Mouse (Mus musculus): ENCODE measurements around the gene Wrnip1. TPM values are rescaled to one million over a fixed set of nuclear protein-coding genes. Genes with fewer than 3 reads are reported as not detected.

Wrnip1 gene
- total and polyA plus RNA-seq, 2 experiments from 2014 or later = 29.9 to 82.6 TPM

DNA sequence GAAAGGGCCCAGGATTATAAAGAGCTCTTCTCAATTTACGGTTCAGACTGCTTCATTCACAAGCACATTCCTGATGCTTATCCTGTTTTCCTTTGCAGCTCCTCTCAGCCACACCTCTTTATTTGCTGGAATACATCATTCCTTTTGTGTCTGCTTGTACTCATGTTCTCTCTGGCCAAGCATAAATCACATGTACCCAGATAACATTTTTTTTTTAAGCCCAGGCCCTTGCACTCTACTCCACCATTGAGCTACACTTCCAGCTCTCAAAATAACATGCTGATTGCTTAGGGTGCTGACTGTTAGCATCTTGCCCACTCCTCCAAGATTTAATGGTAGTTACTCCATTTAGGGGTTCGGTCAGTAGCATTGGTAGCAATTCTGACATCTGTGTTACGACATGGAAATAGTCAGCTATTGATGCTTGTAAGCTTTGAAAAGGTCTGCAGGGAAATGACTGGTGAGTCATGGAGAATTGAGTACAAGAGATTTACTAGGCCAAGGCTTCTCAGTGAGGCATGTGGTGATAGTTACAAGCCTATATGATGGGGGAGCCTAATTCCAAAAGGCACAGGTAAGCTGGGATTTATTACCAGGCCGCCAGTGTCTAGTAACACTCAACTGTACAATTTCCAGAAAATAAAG, 2.0 kb downstream of the Wrnip1 start:
- Histone ChIP-seq H3K9ac (replicated peaks; ENCODE audit: low read length) (peak overlapping the region; percentile 85), H3K4me3 (ENCODE audit: low read length) (peak overlapping the region; percentile 91), H3K9me3 (ENCODE audit: low read length) (no peaks in the 10 kb centered on the region), H3K4me1 (ENCODE audit: insufficient read depth, low read length) (peaks cover 13% of the 10 kb centered on the region), H3K27ac (no peak overlapping the region), H3K27me3 (ENCODE audit: insufficient read depth, low read length) (no peaks in the 10 kb centered on the region), H3K4me2 (ENCODE audit: low read depth, low read length) (peak overlapping the region; percentile 70), H3K36me3 (ENCODE audit: insufficient read depth, low read length) (peaks cover 20% of the 10 kb centered on the region)
- TF ChIP-seq CTCF (IDR thresholded peaks at IDR 0.05; ENCODE audit: low read depth) = no peak
- DNase-seq (ENCODE audit: low spot score) (no peak), ATAC-seq (no peak)
- WGBS = 66% methylated on average over 4 of the region's 4 CpGs

- ATAC-seq (no peak), DNase-seq (ENCODE audit: low spot score) (peak; percentile 13)
- Histone ChIP-seq H3K4me2 (ENCODE audit: low read depth, low read length) (no peak overlapping the region), H3K4me1 (ENCODE audit: insufficient read depth, low read length) (peaks cover 8% of the 10 kb centered on the region), H3K27ac (no peak overlapping the region), H3K9me3 (ENCODE audit: low read length) (no peaks in the 10 kb centered on the region), H3K4me3 (ENCODE audit: low read length) (no peak overlapping the region), H3K27me3 (ENCODE audit: insufficient read depth, low read length) (no peaks in the 10 kb centered on the region), H3K36me3 (ENCODE audit: insufficient read depth, low read length) (peaks cover 31% of the 10 kb centered on the region), H3K9ac (replicated peaks; ENCODE audit: low read length) (no peak overlapping the region)
- no peak for TF ChIP-seq CTCF (IDR thresholded peaks at IDR 0.05; ENCODE audit: low read depth)
- WGBS = 75% methylated on average over 7 of the region's 7 CpGs
Measured at GRCm38 (mm10) chr13:32806820-32807219, 5.0 kb downstream of the Wrnip1 start.

DNA sequence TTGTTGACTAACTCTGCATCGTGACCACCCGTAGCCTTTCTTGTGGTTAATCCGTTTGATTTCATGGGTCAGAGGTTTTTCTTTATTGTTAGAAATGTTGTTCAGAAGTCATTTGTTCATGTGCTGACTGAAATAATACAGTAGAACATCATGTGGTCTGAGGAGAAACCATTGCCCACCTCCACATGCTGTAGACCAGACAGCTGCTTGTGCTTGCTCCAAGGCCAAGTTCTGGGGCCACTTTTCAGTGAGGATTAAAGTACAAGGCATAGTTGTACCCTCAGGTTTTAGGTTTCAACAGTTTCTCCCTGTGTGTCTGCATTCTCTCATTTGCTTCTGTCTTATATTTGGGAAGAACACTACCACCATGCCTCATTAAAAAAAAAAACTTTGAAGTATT, 5.8 kb downstream of the Wrnip1 start:
- TF ChIP-seq CTCF (IDR thresholded peaks at IDR 0.05; ENCODE audit: low read depth) = no peak
- H3K27ac ChIP-seq = no peak overlapping the region
- DNase-seq (ENCODE audit: low spot score) (no peak), ATAC-seq (no peak)
- no peak overlapping the region for H3K4me2 ChIP-seq (ENCODE audit: low read depth, low read length)
- peaks cover 31% of the 10 kb centered on the region for H3K36me3 ChIP-seq (ENCODE audit: insufficient read depth, low read length)
- H3K9ac ChIP-seq (replicated peaks; ENCODE audit: low read length) = no peak overlapping the region
- WGBS = 41% methylated on average over 3 of the region's 3 CpGs
- no peaks in the 10 kb centered on the region for H3K9me3 ChIP-seq (ENCODE audit: low read length)
- peaks cover 8% of the 10 kb centered on the region for H3K4me1 ChIP-seq (ENCODE audit: insufficient read depth, low read length)
- H3K4me3 ChIP-seq (ENCODE audit: low read length) = no peak overlapping the region
- H3K27me3 ChIP-seq (ENCODE audit: insufficient read depth, low read length) = no peaks in the 10 kb centered on the region

DNA sequence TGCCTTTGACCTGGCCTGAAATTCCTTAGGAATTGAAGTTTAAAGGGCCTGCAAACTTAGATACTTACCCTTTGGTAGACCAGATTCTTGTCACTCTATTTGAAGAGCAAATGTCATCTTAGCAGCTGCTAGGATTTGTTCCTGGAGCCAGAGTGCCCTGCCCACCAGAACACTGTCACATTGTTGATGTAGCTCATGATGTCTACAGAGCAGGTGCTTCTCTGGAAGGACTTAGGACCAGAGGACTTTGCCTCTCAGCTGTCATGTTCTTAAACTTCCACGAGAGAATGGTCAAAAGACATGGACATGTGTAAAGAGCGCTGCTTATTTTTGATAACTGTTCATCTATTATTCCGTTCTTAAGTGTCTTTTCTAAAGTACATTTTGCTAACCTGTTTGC, 17.4 kb downstream of the Wrnip1 start:
- no peak for TF ChIP-seq CTCF (IDR thresholded peaks at IDR 0.05; ENCODE audit: low read depth)
- Histone ChIP-seq H3K4me1 (ENCODE audit: insufficient read depth, low read length) (no peaks in the 10 kb centered on the region), H3K27ac (no peak overlapping the region), H3K27me3 (ENCODE audit: insufficient read depth, low read length) (no peaks in the 10 kb centered on the region), H3K9ac (replicated peaks; ENCODE audit: low read length) (no peak overlapping the region), H3K9me3 (ENCODE audit: low read length) (no peaks in the 10 kb centered on the region), H3K4me3 (ENCODE audit: low read length) (no peak overlapping the region), H3K36me3 (ENCODE audit: insufficient read depth, low read length) (peaks cover 43% of the 10 kb centered on the region), H3K4me2 (ENCODE audit: low read depth, low read length) (no peak overlapping the region)
- DNase-seq (ENCODE audit: low spot score) (no peak), ATAC-seq (no peak)
- 98% methylated on average over 3 of the region's 3 CpGs for WGBS

DNA sequence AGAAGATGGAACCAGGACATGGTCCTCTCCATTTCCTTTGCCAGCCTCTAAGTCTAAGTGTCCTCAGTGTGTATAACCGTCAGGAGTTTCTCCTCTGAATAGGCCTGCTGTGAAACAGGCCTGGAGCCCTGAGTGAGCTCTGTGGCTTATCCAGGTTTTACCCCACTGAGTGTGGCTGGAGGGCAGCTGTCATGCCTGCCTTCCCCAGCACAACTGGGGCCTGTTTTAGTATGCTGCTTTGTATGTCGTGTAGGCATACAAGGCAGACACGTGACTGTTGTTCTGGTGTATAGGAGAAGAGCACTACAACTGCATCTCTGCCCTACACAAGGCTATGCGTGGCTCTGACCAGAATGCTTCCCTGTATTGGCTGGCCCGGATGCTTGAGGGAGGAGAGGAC, 18.1 kb downstream of the Wrnip1 start:
- no peak overlapping the region for H3K9ac ChIP-seq (replicated peaks; ENCODE audit: low read length)
- H3K4me2 ChIP-seq (ENCODE audit: low read depth, low read length) = no peak overlapping the region
- H3K27ac ChIP-seq = no peak overlapping the region
- no peaks in the 10 kb centered on the region for H3K9me3 ChIP-seq (ENCODE audit: low read length)
- TF ChIP-seq CTCF (IDR thresholded peaks at IDR 0.05; ENCODE audit: low read depth) = no peak
- H3K4me1 ChIP-seq (ENCODE audit: insufficient read depth, low read length) = no peaks in the 10 kb centered on the region
- no peak for ATAC-seq
- DNase-seq (ENCODE audit: low spot score) = no peak
- H3K36me3 ChIP-seq (ENCODE audit: insufficient read depth, low read length) = peaks cover 43% of the 10 kb centered on the region
- H3K4me3 ChIP-seq (ENCODE audit: low read length) = no peak overlapping the region
- 91% methylated on average over 5 of the region's 5 CpGs for WGBS
- H3K27me3 ChIP-seq (ENCODE audit: insufficient read depth, low read length) = no peaks in the 10 kb centered on the region

GRCm38 (mm10) chr13:32821671-32822070, 19.8 kb downstream of the Wrnip1 start:
- H3K9me3 ChIP-seq (ENCODE audit: low read length) = no peaks in the 10 kb centered on the region
- H3K4me3 ChIP-seq (ENCODE audit: low read length) = no peak overlapping the region
- no peak for TF ChIP-seq CTCF (IDR thresholded peaks at IDR 0.05; ENCODE audit: low read depth)
- ATAC-seq = no peak
- H3K9ac ChIP-seq (replicated peaks; ENCODE audit: low read length) = no peak overlapping the region
- no peak overlapping the region for H3K4me2 ChIP-seq (ENCODE audit: low read depth, low read length)
- no peaks in the 10 kb centered on the region for H3K27me3 ChIP-seq (ENCODE audit: insufficient read depth, low read length)
- no peak overlapping the region for H3K27ac ChIP-seq
- no peaks in the 10 kb centered on the region for H3K4me1 ChIP-seq (ENCODE audit: insufficient read depth, low read length)
- 98% methylated on average over 4 of the region's 4 CpGs for WGBS
- H3K36me3 ChIP-seq (ENCODE audit: insufficient read depth, low read length) = peaks cover 37% of the 10 kb centered on the region
- DNase-seq (ENCODE audit: low spot score) = no peak

- Histone ChIP-seq H3K4me3 (ENCODE audit: low read length) (no peak overlapping the region), H3K9me3 (ENCODE audit: low read length) (no peaks in the 10 kb centered on the region), H3K9ac (replicated peaks; ENCODE audit: low read length) (no peak overlapping the region), H3K4me1 (ENCODE audit: insufficient read depth, low read length) (no peaks in the 10 kb centered on the region), H3K36me3 (ENCODE audit: insufficient read depth, low read length) (peaks cover 26% of the 10 kb centered on the region), H3K27ac (no peak overlapping the region), H3K4me2 (ENCODE audit: low read depth, low read length) (no peak overlapping the region), H3K27me3 (ENCODE audit: insufficient read depth, low read length) (no peaks in the 10 kb centered on the region)
- TF ChIP-seq CTCF (IDR thresholded peaks at IDR 0.05; ENCODE audit: low read depth) = no peak
- ATAC-seq (no peak), DNase-seq (ENCODE audit: low spot score) (no peak)
- 89% methylated on average over 6 of the region's 6 CpGs for WGBS
Measured at GRCm38 (mm10) chr13:32823126-32823525, 21.3 kb downstream of the Wrnip1 start.
